Mouse (Mus musculus) G1E-ER4 (cell line): ENCODE results near the gene Atg101. TPM values are rescaled to one million over a fixed set of nuclear protein-coding genes. Genes with fewer than 3 reads are reported as not detected.

ENCODE experiments used
- GATA1 ChIP-seq: IDR thresholded peaks from one replicate; pipeline ENCODE4 v1.8.0; 2012; ENCODE audit warnings: low read length, inconsistent platforms
- polyA plus RNA-seq: library from polyadenylated mRNA; stranded (reverse); fragments of >175 nt; gene quantifications from 2 replicates; pipeline ENCODE4 v1.2.3, GENCODE M21; 2012

Atg101 gene
- polyA plus RNA-seq, 1 experiment = 53.7 TPM

DNA sequence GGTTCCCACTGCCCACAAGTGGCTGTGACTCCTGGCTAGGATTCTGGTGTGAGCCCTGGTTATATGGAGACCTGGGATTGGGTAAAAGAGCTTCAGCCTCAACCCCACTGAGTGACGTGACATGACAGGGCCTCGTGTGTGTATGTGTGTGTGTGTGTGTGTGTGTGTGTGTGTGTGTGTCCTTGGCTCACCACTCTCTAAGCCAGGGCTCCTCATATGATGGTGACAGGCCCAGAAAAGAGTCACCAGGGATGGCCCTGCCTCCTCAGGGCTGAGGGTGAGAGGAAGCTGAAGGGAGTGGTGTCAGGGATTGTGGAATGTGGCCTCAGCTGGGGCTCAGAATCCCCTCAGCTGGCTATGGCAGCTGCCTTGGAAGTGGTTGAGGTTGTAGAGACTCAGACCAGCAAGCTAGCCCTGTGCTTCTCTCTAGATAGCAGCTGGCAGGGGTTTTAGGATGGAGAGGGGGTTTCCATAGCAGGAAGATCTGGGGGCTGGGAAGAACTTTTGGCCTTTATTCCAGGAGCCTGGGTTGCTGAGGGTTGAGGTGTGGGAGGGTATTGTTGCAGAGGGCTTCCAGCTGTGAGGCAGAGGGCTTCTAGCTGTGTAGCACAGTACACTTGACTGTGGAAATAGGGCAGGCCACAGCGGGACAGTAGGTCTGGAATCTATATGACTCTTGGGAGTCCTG is 44.9 kb downstream of the Atg101 start:
- no peak for TF ChIP-seq GATA1

DNA sequence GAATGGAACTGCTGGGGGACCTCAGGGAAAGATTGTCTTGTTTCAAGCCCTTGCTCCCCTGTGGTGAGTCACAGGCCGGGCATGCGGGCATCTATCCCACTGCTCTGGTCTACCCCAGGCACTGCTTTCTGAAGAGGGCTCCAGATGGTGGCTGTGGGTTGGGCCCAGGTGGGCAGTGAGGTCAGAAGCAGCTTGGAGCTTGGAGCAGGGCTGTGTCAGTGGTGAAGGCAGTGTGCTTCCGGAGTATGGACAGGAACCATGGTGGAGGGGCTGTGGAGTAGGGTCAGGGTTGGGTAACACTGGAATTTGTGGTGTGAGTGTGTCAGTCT is 45.5 kb downstream of the Atg101 start:
- no peak for TF ChIP-seq GATA1

DNA sequence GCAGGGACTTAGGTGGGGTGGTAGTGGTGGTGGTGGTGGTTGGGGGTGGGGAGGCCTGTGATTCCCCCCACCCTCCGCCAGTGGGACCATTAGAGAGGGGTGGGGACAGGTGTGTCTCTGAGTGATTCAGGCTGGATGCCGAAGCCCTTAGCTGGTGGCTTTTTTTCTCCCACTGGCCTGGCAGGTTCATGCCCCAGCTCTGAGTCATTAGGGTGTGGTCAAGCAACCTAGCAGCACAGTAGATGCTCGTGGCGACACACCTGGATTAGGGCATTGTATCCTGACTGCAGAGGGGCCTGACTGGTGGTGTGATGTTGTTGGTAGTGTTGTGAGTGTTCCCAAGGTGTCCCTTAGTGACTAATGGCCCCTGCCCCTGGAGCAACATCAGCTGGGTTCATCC is 47.0 kb downstream of the Atg101 start:
- no peak for TF ChIP-seq GATA1

DNA sequence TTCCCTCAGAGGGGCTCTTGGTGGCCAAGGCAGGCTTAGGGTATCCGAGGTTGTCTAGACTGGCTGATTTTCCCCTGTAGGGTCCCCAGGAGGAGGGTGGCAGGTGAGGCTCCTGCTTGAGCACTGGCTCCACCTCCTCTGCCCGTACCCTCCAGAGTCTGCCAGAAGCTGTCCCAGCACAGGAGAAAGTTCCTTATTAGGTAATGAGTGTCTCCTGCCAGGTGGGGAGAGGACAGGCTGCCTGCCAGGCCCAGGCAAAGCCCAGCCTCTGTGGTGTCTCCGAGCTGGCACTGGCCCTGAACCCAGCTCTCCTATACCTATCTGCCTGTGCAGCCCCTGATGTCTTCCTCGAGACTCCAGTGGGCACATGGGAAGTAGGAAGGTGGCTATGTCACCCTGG is 48.3 kb downstream of the Atg101 start:
- TF ChIP-seq GATA1 = no peak

DNA sequence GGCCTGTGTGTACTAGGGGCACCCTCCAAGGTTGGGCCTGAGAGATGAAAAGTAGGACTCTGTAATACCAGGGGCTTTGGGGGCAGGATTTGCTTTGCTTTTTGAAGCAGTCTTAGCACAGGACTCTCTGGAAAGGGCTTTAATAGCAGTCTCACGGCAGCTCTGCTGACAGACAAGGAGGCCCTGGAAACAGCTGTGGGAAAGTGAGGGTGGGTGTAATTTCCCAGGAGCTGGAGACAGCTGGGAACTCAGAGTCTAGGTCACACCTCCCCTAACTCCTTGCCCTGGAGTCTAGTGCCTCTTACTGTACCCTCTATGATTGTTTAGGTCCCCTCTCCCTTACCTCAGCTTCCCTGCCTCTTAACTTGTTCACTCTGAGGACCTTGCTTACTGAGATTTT is 49.1 kb downstream of the Atg101 start:
- no peak for TF ChIP-seq GATA1

DNA sequence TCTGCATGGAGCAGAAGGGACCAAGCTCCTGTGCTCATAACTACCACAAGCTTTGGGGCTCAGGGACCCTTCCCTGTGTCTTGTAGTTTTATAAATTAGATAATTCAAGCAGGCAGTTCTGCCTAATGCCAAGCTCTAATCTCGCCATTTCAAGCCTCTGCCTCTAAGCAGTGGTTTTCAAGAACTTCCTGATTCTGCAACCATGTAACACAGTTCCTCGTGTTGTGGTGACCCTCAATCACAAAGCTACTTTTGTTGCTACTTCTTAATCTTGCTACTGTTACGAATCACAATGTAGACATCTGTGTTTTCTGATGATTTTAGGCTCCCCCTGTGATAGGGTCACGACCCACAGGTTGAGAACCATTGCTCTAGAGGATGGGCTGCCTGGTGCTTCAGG is 49.6 kb downstream of the Atg101 start:
- TF ChIP-seq GATA1 = no peak

DNA sequence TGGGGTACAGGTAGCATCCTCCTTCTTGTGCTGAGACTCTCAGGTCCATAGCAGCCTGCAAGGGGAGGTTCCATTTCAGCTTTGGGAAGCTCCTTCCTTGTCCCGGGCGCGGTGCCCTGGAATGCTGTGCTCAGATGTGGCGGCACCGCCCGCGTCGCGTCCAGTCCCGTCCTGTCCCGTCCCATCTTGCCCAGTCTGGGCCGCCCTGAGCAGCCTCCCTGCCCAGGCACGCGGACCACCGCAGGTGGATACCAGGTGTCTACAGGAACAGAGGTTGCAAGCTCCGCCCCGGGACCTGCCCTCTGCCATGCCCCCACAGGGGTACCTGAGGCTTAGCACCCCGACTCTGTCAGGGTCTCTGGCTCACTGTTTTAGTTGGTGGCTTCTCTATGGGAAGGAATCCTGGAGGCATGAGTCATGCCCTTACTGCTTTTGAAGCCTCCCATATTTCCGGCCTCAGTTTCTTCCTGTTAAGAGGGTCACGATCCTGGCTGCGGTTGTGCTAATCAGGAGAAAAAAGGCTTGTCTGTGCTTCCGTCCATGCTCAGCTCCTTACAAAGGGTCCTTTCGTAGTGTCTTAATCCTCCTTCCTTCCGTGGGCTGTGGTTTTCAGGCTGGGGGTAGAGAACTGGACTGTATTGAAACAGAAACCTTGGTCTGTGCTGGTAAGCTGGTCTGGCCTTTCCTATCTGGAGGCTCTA is 52.6 kb downstream of the Atg101 start:
- no peak for TF ChIP-seq GATA1

DNA sequence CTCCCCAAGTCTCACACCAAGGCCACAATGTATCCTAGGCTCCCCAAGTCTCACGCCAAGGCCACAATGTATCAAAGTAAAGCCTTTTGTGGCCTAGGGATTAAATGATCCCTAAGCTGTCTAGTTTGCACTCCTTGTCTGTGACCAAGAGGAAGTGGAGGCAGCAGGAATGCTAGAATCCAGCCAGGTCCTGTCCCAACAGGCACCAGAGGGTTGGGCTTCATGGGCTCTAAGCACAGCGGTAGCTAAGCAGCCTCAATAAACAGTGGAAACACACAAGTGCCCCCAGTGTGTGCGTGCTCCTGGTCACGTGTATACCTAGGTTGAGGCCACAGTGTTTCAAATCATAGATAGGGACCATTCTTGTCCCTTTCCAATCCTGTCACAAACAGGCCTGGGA is 54.3 kb downstream of the Atg101 start:
- TF ChIP-seq GATA1 = no peak

DNA sequence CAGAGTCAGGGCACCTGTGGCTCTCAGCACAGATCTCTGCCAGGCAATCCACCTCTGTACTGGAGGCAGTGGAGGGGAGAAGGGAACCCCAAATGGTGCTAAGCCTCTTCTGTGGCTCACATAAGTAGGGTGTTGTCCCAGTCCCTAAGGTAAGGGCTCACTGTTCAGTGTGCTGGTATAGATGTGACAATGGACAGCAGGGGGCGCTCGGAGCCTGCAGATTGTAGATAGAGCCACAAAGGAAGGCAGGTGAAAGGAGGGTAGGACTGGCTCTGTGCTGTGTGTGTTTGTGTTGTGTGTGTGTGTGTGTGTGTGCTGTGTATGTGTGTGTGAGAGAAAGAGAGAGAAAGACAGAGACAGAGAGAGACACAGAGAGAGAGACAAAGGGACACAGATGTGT is 55.5 kb downstream of the Atg101 start:
- no peak for TF ChIP-seq GATA1

Other genes starting within 250 kb of the Atg101 start
- gene Gm47841, start 236.9 kb upstream of the Atg101 start, polyA plus RNA-seq = not detected in 2 replicates
- gene Fignl2, start 205.7 kb upstream of the Atg101 start, polyA plus RNA-seq = not detected in 2 replicates
- gene Ankrd33, start 168.5 kb upstream of the Atg101 start, polyA plus RNA-seq = not detected in 2 replicates
- gene Acvrl1, start 155.8 kb upstream of the Atg101 start, polyA plus RNA-seq = not detected in 2 replicates
- not detected in 2 replicates for gene Acvr1b, start 110.2 kb upstream of the Atg101 start, polyA plus RNA-seq
- gene Grasp, start 60.1 kb upstream of the Atg101 start, polyA plus RNA-seq = not detected in 2 replicates
- gene Nr4a1, start 30.0 kb upstream of the Atg101 start, polyA plus RNA-seq = not detected in 2 replicates
- not detected in 2 replicates for gene 6030408B16Rik, start 8.9 kb downstream of the Atg101 start, polyA plus RNA-seq
- gene Krt80, start 85.9 kb downstream of the Atg101 start, polyA plus RNA-seq = not detected in 2 replicates
- not detected in 2 replicates for gene Krt7, start 126.8 kb downstream of the Atg101 start, polyA plus RNA-seq
- not detected in 2 replicates for gene Krt87, start 154.5 kb downstream of the Atg101 start, polyA plus RNA-seq
- not detected in 2 replicates for gene Krt88, start 163.5 kb downstream of the Atg101 start, polyA plus RNA-seq
- gene Krt81, start 179.5 kb downstream of the Atg101 start, polyA plus RNA-seq = not detected in 2 replicates
- gene Krt86, start 189.2 kb downstream of the Atg101 start, polyA plus RNA-seq = not detected in 2 replicates
- not detected in 2 replicates for gene Krt83, start 207.2 kb downstream of the Atg101 start, polyA plus RNA-seq
- not detected in 2 replicates for gene Gm49425, start 233.0 kb downstream of the Atg101 start, polyA plus RNA-seq
- gene Krt84, start 248.5 kb downstream of the Atg101 start, polyA plus RNA-seq = not detected in 2 replicates